Mouse (Mus musculus): Measurements from ENCODE around the gene Gm45208. TPM values are rescaled to one million over a fixed set of nuclear protein-coding genes. Genes with fewer than 3 reads are reported as not detected.

Gm45208 gene
- not detected in 2 replicates for polyA plus RNA-seq (2016; fragmentation: Nextera tagmentation; extraction: Ambion mirVana)

- Histone ChIP-seq H3K4me1 (replicated peaks) (peaks cover 7% of the 10 kb centered on the region), H3K9me3 (0 out of 2 replicates have a peak, but pooled peaks cover 3% of the 10 kb centered on the region), H3K4me3 (peak within 1 kb of the TSS; percentile 65), H3K36me3 (peaks cover 22% of the 10 kb centered on the region), H3K27ac (peak within 1 kb of the TSS; percentile 95), H3K27me3 (ENCODE audit: insufficient read depth, poor library complexity, severe bottlenecking) (no peaks in the 10 kb centered on the region)
- peak; percentile 73 for DNase-seq (ENCODE audit: low spot score)
- 22% methylated on average over 22 of the region's 22 CpGs for WGBS
These were observed at the start of gene Gm45208 for GRCm38 (mm10) chrX:7721514-7722281. Gm45208 (plus strand) TSS chrX:7722245.

- H3K36me3 ChIP-seq: peaks cover 5% of the 10 kb centered on the region; the same call in 1 of the 2 replicates
- no peak overlapping the region for H3K27ac ChIP-seq
- 0 out of 2 replicates have a peak, but pooled peaks cover 4% of the 10 kb centered on the region for H3K9me3 ChIP-seq
- H3K27me3 ChIP-seq (ENCODE audit: insufficient read depth, poor library complexity, severe bottlenecking): peaks cover 14% of the 10 kb centered on the region
- H3K4me1 ChIP-seq (replicated peaks): 0 out of 2 replicates have a peak, but pooled peaks cover 11% of the 10 kb centered on the region
- 55% methylated on average over 6 of the region's 6 CpGs for WGBS
- no peak for DNase-seq (ENCODE audit: low spot score)
- no peak overlapping the region for H3K4me3 ChIP-seq
These were observed 49.3 kb upstream of the Gm45208 start for GRCm38 (mm10) chrX:7672739-7673138.

GRCm38 (mm10) chrX:7673578-7674281 lies 48.3 kb upstream of the Gm45208 start:
- H3K36me3 ChIP-seq: peaks cover 3% of the 10 kb centered on the region; the same call in 1 of the 2 replicates
- no peak overlapping the region for H3K27ac ChIP-seq
- peak overlapping the region; percentile 34; the same call in 1 of the 2 replicates for H3K4me3 ChIP-seq
- no peak for DNase-seq (ENCODE audit: low spot score)
- peaks cover 14% of the 10 kb centered on the region for H3K27me3 ChIP-seq (ENCODE audit: insufficient read depth, poor library complexity, severe bottlenecking)
- 0 out of 2 replicates have a peak, but pooled peaks cover 4% of the 10 kb centered on the region for H3K9me3 ChIP-seq
- WGBS: 38% methylated on average over 12 of the region's 12 CpGs
- 0 out of 2 replicates have a peak, but pooled peaks cover 11% of the 10 kb centered on the region for H3K4me1 ChIP-seq (replicated peaks)

GRCm38 (mm10) chrX:7674284-7675000 lies 47.6 kb upstream of the Gm45208 start:
- DNase-seq (ENCODE audit: low spot score): no peak
- H3K4me3 ChIP-seq: peak overlapping the region; percentile 34

GRCm38 (mm10) chrX:7675001-7675380 lies 47.1 kb upstream of the Gm45208 start:
- Histone ChIP-seq H3K4me3 (peak overlapping the region; percentile 34), H3K27ac (0 out of 2 replicates have a peak overlapping the region, but pooled peaks have one; percentile 40), H3K4me1 (replicated peaks) (0 out of 2 replicates have a peak, but pooled peaks cover 11% of the 10 kb centered on the region), H3K36me3 (no peaks in the 10 kb centered on the region), H3K27me3 (ENCODE audit: insufficient read depth, poor library complexity, severe bottlenecking) (peaks cover 14% of the 10 kb centered on the region), H3K9me3 (0 out of 2 replicates have a peak, but pooled peaks cover 4% of the 10 kb centered on the region)
- peak; percentile 6 for DNase-seq (ENCODE audit: low spot score)
- 34% methylated on average over 10 of the region's 10 CpGs for WGBS

More at GRCm38 (mm10) chrX:7674284-7675000, 47.6 kb upstream of the Gm45208 start:
- WGBS: 39% methylated on average over 28 of the region's 28 CpGs
- no peaks in the 10 kb centered on the region for H3K36me3 ChIP-seq
- H3K27me3 ChIP-seq (ENCODE audit: insufficient read depth, poor library complexity, severe bottlenecking): peaks cover 14% of the 10 kb centered on the region
- 0 out of 2 replicates have a peak overlapping the region, but pooled peaks have one; percentile 40 for H3K27ac ChIP-seq
- H3K9me3 ChIP-seq: 0 out of 2 replicates have a peak, but pooled peaks cover 4% of the 10 kb centered on the region
- 0 out of 2 replicates have a peak, but pooled peaks cover 11% of the 10 kb centered on the region for H3K4me1 ChIP-seq (replicated peaks)

GRCm38 (mm10) chrX:7678986-7679385 lies 43.1 kb upstream of the Gm45208 start:
- DNase-seq (ENCODE audit: low spot score): no peak
- 44% methylated on average over 3 of the region's 3 CpGs for whole genome bisulfite sequencing
- 0 out of 2 replicates have a peak, but pooled peaks cover 4% of the 10 kb centered on the region for H3K4me1 ChIP-seq (replicated peaks)
- H3K4me3 ChIP-seq: no peak overlapping the region
- H3K9me3 ChIP-seq: no peaks in the 10 kb centered on the region
- H3K36me3 ChIP-seq: no peaks in the 10 kb centered on the region
- no peak overlapping the region for H3K27ac ChIP-seq
- peaks cover 4% of the 10 kb centered on the region; the same call in 1 of the 2 replicates for H3K27me3 ChIP-seq (ENCODE audit: insufficient read depth, poor library complexity, severe bottlenecking)

- 0 out of 2 replicates have a peak, but pooled peaks cover 3% of the 10 kb centered on the region for H3K4me1 ChIP-seq (replicated peaks)
- peak; percentile 91 for DNase-seq (ENCODE audit: low spot score)
- WGBS: 17% methylated on average over 27 of the region's 27 CpGs
- no peaks in the 10 kb centered on the region for H3K9me3 ChIP-seq
- peak overlapping the region; percentile 42 for H3K4me3 ChIP-seq
- H3K27ac ChIP-seq: no peak overlapping the region
- H3K27me3 ChIP-seq (ENCODE audit: insufficient read depth, poor library complexity, severe bottlenecking): no peaks in the 10 kb centered on the region; the same call in 1 of the 2 replicates
- H3K36me3 ChIP-seq: no peaks in the 10 kb centered on the region
These were observed 42.5 kb upstream of the Gm45208 start for GRCm38 (mm10) chrX:7679405-7680056.

- WGBS: 20% methylated on average over 12 of the region's 12 CpGs
- Histone ChIP-seq H3K27me3 (ENCODE audit: insufficient read depth, poor library complexity, severe bottlenecking) (no peaks in the 10 kb centered on the region; the same call in 1 of the 2 replicates), H3K27ac (no peak overlapping the region), H3K36me3 (no peaks in the 10 kb centered on the region), H3K4me3 (peak overlapping the region; percentile 42), H3K9me3 (no peaks in the 10 kb centered on the region), H3K4me1 (replicated peaks) (no peaks in the 10 kb centered on the region)
- no peak for DNase-seq (ENCODE audit: low spot score)
These were observed 42.0 kb upstream of the Gm45208 start for GRCm38 (mm10) chrX:7680057-7680412.

- WGBS: 64% methylated on average over 14 of the region's 14 CpGs
- Histone ChIP-seq H3K27me3 (ENCODE audit: insufficient read depth, poor library complexity, severe bottlenecking) (no peaks in the 10 kb centered on the region; the same call in 1 of the 2 replicates), H3K9me3 (no peaks in the 10 kb centered on the region), H3K4me3 (peak within 1 kb of the TSS; percentile 42), H3K27ac (no peak within 1 kb of the TSS), H3K4me1 (replicated peaks) (no peaks in the 10 kb centered on the region), H3K36me3 (no peaks in the 10 kb centered on the region)
- DNase-seq (ENCODE audit: low spot score): no peak
These were observed 41.2 kb upstream of the Gm45208 start, which contains the start of gene Magix for GRCm38 (mm10) chrX:7680864-7681263. Magix (minus strand) TSS chrX:7681251.

- Histone ChIP-seq H3K27me3 (ENCODE audit: insufficient read depth, poor library complexity, severe bottlenecking) (no peaks in the 10 kb centered on the region), H3K9me3 (no peaks in the 10 kb centered on the region), H3K4me3 (no peak overlapping the region), H3K36me3 (no peaks in the 10 kb centered on the region), H3K4me1 (replicated peaks) (no peaks in the 10 kb centered on the region), H3K27ac (no peak overlapping the region)
- DNase-seq (ENCODE audit: low spot score): no peak
- 93% methylated on average over 2 of the region's 2 CpGs for WGBS
These were observed 33.7 kb upstream of the Gm45208 start for GRCm38 (mm10) chrX:7688321-7688720.

GRCm38 (mm10) chrX:7690486-7690885 lies 31.6 kb upstream of the Gm45208 start:
- Histone ChIP-seq H3K36me3 (no peaks in the 10 kb centered on the region), H3K27ac (no peak overlapping the region), H3K4me1 (replicated peaks) (no peaks in the 10 kb centered on the region), H3K27me3 (ENCODE audit: insufficient read depth, poor library complexity, severe bottlenecking) (no peaks in the 10 kb centered on the region), H3K9me3 (no peaks in the 10 kb centered on the region), H3K4me3 (no peak overlapping the region)
- WGBS: 68% methylated on average over 3 of the region's 3 CpGs
- no peak for DNase-seq (ENCODE audit: low spot score)

- no peaks in the 10 kb centered on the region for H3K4me1 ChIP-seq (replicated peaks)
- peak; percentile 7 for DNase-seq (ENCODE audit: low spot score)
- 36% methylated on average over 4 of the region's 4 CpGs for WGBS
- H3K27ac ChIP-seq: no peak overlapping the region
- H3K9me3 ChIP-seq: no peaks in the 10 kb centered on the region
- no peak overlapping the region for H3K4me3 ChIP-seq
- no peaks in the 10 kb centered on the region for H3K36me3 ChIP-seq
- no peaks in the 10 kb centered on the region for H3K27me3 ChIP-seq (ENCODE audit: insufficient read depth, poor library complexity, severe bottlenecking)
These were observed 29.2 kb upstream of the Gm45208 start for GRCm38 (mm10) chrX:7692862-7693261.
